Mouse (Mus musculus) heart, postnatal 25 days (tissue): ENCODE results near the gene Taar4. TPM values are rescaled to one million over a fixed set of nuclear protein-coding genes. Genes with fewer than 3 reads are reported as not detected.

Experiments used
- DNase-seq: peaks from one replicate; pipeline ENCODE4 v3.0.0; 2022; ENCODE audit warnings: low spot score
- intact Hi-C: fragments of 180-260 bp; cut with DNase I; formaldehyde crosslinking; loops from one replicate; pipeline ENCODE4 v1.15.1; 2025
- total RNA-seq, 2 experiments: library from RNA; stranded (reverse); gene quantifications; 2 replicates each; pipeline ENCODE4 v1.2.3; 2021

Gene Taar4
- not detected for total RNA-seq

DNA sequence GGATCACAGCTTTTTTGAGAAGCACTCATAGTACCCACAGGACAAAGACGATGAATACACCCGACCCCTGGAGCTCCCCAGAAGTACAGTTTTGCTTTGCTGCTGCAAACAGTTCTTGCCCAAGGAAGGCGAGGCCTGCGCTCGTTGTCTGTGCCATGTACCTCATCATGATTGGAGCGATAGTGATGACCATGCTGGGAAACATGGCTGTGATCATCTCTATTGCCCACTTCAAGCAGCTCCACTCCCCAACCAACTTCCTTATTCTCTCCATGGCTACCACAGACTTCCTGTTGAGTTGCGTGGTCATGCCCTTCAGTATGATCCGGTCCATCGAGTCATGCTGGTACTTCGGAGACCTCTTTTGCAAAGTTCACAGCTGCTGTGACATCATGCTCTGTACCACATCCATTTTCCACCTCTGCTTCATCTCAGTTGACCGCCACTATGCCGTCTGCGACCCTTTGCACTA lies at the start of gene Taar4:
TSS of gene Taar4 (plus strand) at position 51 of the 472 bp plus-strand sequence.
- DNase-seq: no peak
- intact Hi-C loops: no loop called here

DNA sequence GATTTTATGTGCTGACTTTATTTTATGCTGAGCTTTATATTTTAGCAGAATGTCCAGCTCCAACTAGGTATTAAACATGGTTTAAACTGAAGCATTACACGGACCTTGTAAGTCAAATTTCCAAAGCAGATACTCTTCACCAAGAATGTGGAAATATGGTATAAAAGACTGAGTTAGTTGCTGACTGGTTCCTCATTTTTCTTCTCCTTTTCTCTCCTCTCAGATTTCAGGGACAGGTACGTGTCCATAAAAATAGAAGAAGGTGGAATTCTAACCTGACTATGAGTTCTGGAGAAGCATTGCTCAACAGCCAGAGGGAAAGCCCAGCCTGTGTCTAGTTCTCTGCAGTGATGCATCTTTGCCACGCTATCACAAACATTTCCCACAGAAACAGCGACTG lies 40.2 kb upstream of the Taar4 start, which contains the start of gene Taar1:
TSS of gene Taar1 (plus strand) at position 301 of the 400 bp plus-strand sequence.
- DNase-seq: no peak
- intact Hi-C loops: no loop called here

- no peak for DNase-seq
- intact Hi-C loops: no loop called here
These were observed 37.8 kb upstream of the Taar4 start for GRCm38 (mm10) chr10:23922468-23922867.

DNA sequence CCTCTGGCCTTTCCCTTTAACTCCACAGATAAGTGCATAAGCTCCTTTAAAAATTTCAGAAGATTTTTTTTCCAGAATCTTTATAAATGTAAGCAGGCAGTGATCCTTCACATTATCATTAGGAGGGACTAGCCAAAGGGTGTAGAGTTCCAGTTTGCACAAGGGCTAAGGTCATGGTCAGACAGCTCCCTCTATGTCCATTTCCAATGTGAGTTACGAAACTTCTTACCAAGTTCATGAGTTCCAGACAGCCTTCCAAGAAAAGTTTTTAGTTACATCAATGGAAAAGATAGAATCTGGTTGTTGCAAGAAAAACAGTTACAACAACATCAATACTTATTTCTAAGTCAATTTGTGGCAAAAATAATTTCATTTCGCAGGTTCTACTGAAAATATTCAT lies 36.4 kb upstream of the Taar4 start:
- DNase-seq: no peak
- intact Hi-C loops: no loop called here

DNA sequence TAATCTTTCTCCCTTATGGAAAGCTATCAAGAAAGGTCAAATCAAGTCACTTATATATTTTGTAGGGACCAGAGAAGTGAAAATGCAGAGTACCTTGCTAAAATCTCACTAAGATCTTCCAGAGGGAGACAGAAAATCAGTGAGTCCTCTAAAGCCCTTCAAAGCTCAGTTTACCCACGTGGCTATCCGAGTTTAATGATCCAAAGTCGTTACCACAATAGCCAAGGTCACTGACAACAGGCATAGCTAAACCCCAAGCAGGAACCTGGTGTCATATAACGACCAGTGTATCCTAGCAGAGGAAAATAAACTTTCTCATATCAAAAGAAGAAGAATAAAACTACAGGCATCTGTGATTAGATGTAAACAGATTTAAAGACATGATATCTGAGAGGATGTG lies 22.7 kb upstream of the Taar4 start:
- DNase-seq: no peak
- intact Hi-C loops: no loop called here

DNA sequence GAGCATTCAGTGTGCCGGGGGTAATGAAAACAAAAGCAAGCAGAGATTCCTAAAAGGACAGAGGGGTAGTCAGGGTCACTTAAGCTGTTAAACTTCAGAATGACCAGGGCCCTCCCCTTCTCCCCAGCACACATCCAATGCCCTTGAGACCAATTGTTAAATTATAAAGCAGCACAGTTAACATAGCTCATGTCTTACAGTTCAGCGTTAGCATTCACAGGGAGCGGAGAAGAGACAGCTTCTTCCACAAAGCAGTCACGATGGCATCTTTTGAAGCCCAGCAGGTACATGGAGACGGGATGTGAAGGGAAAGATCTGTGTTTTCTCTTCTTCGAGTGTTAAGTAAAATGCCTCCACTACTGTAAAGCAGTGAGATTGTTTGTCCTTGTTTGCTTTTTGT lies 22.0 kb upstream of the Taar4 start, which contains the start of gene Taar2:
TSS of gene Taar2 (plus strand) at position 261 of the 400 bp plus-strand sequence.
- intact Hi-C loops: no loop called here
- DNase-seq: no peak

GRCm38 (mm10) chr10:23942465-23942864 lies 17.8 kb upstream of the Taar4 start:
- intact Hi-C loops: no loop called here
- no peak for DNase-seq

DNA sequence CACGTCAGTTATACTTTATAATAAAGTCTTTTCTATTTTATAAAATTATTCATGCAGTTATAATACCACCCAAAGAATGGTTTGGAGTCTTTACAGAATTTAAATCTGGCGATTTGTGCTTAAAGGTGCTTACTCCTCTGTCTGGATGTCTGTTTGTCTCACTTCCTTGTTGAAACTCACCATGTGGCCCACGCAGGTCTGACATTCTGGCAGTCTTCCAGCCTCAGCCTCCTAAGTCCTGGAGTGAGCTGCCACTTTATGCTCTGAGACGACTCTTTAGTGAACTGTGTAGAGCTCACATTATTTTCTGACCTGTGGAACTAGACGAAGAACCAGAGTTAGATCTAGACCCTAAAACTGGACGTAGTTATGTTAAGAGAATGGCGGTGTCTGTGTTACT lies 12.3 kb upstream of the Taar4 start:
- no peak for DNase-seq
- intact Hi-C loops: no loop called here

DNA sequence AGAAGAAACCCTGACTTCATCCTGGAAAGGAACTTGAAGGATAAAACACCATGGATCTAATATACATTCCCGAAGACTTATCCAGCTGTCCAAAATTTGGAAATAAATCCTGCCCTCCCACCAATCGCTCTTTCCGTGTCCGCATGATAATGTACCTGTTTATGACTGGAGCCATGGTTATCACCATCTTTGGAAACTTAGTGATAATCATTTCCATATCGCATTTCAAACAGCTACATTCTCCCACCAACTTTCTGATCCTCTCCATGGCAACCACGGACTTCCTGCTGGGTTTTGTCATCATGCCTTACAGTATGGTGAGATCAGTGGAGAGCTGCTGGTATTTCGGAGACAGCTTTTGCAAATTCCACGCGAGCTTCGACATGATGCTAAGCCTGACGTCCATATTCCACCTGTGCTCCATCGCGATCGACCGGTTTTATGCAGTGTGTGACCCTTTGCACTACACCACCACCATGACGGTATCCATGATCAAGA lies 10.7 kb upstream of the Taar4 start, which contains the start of gene Taar3:
TSS of gene Taar3 (plus strand) at position 51 of the 498 bp plus-strand sequence.
- intact Hi-C loops: no loop called here
- no peak for DNase-seq

GRCm38 (mm10) chr10:23951714-23952113 lies 8.6 kb upstream of the Taar4 start:
- intact Hi-C loops: no loop called here

GRCm38 (mm10) chr10:23959071-23959470 lies 1.2 kb upstream of the Taar4 start:
- intact Hi-C loops: no loop called here
- no peak for DNase-seq

More at GRCm38 (mm10) chr10:23951714-23952113, 8.6 kb upstream of the Taar4 start:
- DNase-seq: no peak

- intact Hi-C loops: no loop called here
- no peak for DNase-seq
These were observed 3.1 kb downstream of the Taar4 start for GRCm38 (mm10) chr10:23963444-23963843.

GRCm38 (mm10) chr10:23964921-23965610 lies 4.8 kb downstream of the Taar4 start:
- intact Hi-C loops: no loop called here
- no peak for DNase-seq

DNA sequence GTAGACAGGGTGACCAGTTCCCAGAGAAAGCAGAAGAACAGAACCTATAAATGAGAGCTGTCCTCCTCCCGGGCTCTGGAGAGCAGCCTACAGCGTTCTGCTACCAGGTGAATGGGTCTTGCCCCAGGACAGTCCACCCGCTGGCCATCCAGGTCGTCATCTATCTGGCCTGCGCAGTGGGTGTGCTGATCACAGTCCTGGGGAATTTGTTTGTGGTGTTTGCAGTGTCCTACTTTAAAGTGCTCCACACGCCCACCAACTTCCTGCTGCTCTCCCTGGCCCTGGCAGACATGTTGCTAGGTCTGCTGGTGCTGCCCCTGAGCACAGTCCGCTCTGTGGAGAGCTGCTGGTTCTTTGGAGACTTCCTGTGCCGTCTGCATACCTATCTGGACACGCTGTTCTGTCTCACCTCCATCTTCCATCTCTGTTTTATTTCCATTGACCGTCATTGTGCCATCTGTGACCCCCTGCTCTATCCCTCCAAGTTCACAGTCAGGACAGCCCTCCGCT lies 10.4 kb downstream of the Taar4 start, which contains the start of gene Taar5:
TSS of gene Taar5 (plus strand) at position 51 of the 510 bp plus-strand sequence.
- intact Hi-C loops: loop anchor here (10.0 kb wide), 1 partner anchor 156 kb away; no protein-coding TSS in a partner anchor
- no peak for DNase-seq

DNA sequence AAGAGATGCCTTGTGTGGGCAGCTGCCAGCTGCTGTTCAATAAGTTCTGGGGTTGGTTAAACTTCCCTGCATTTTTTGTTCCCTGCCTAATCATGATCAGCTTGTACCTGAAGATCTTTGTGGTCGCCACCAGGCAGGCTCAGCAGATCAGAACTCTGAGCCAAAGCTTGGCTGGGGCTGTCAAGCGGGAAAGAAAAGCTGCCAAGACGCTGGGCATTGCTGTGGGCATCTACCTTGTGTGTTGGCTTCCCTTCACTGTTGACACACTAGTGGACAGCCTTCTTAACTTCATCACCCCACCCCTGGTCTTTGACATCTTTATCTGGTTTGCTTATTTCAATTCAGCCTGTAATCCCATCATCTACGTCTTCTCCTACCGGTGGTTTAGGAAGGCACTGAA lies 11.0 kb downstream of the Taar4 start:
- intact Hi-C loops: loop anchor here (10.0 kb wide), 1 partner anchor 156 kb away; no protein-coding TSS in a partner anchor
- no peak for DNase-seq

- intact Hi-C loops: loop anchor here (2.0 to 10.0 kb wide), 2 partner anchors 133 to 163 kb away; no protein-coding TSS in a partner anchor
- DNase-seq: no peak
These were observed 17.7 kb downstream of the Taar4 start for GRCm38 (mm10) chr10:23977958-23978357.

DNA sequence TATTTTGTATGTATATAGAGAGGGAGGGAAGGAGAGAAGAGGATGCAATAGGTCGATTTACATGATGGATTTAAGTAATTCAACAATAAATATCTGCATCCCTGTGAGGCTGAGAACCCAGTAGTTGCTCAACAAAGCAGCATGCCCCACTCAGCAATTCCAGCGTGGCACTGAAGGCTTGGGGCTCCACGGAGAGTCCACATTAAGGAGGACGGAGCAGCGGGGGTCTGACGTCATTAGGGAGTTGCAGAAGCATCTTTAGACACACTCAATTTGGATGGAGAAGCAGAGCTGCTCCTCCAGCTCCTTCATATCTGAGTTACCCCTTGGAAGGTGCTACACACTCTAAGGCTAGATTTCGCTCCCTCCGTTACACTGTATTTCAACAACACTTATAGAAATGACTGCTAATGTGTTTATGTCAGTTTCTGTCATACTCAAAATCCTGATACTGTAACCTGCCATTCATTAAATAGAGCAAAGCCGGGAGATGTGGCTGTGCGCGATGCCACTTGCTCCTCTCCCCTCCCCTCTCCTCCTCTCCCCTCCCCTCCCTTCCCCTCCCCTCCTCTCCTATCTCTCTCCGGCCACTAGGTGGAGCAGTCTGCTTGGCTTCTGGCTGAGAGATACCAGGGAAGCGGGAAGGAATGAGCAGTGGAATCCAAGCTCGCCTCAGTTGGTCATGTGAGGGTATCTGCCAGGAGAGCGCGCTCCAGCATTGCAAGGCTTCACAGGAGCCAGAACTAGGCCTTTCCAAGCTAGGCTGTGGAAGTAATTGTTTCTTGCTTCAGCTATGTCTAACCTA lies 18.8 kb downstream of the Taar4 start:
- no peak for DNase-seq
- intact Hi-C loops: loop anchor here (1.0 to 10.0 kb wide), 3 partner anchors 101 to 164 kb away; no protein-coding TSS in a partner anchor

- intact Hi-C loops: no loop called here
- no peak for DNase-seq
These were observed 25.3 kb downstream of the Taar4 start, which contains the start of gene Taar6 for GRCm38 (mm10) chr10:23985546-23985945. Gene Taar6, minus strand, starts transcription at chr10:23985646.

DNA sequence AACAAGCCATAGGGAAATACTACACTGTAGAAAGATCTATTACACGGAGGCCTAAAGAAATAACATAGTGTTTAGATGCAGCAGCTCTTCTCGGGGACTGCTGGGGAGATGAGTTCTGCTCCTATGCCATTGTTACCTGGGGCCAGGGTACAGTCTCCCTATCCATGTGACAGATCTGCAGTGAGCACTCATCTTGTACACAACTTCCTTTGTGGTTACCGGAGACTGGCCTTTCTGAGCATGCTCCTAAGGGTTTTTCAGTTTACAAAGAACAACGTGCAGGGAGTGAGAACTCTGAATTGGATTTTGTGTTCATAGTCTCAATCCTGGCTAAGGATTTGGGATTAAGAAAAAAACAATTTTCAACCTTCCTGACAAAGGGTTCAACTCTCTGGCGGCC lies 26.1 kb downstream of the Taar4 start:
- DNase-seq: no peak
- intact Hi-C loops: no loop called here

- no peak for DNase-seq
- intact Hi-C loops: no loop called here
These were observed 33.1 kb downstream of the Taar4 start, which contains the start of gene Taar7a for GRCm38 (mm10) chr10:23993381-23993780. Gene Taar7a, minus strand, starts transcription at chr10:23993481.
